ENCODE assay signal across 16 mouse cellular contexts in the genomic region with DNA sequence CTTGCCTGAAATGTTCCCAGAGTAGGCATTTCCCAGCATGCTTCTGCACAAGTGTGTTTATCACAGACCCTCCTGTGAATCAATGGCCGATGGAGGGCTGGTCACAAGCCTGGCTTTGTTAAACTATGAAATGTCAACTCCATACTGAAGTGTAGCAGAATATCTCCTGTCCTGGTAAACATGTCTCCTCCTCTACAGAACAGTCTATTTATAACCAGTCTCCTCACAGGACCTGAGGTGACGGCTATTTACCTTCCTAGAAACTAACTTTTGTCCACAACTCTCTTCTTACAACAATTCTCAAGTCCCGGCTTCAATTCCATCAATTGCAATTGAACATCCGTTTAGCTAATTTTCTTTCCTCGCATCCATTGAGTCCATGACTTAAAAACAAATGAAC. TPM values are rescaled to one million over a fixed set of nuclear protein-coding genes. Genes with fewer than 3 reads are reported as not detected.
"Had no signal": no experiment of that assay in that cellular context is flagged by ENCODE, and none has a peak within 500 bp of the region (broad histone marks: within the 10 kb centered on the region; RNA-seq: fewer than 3 reads in every experiment).

No protein-coding gene starts in this region.

- H3K27me3 ChIP-seq: limb, embryonic 12.5 days; liver, embryonic 15.5 days; neural tube, embryonic 12.5 days had no signal

- H3K4me3 ChIP-seq: limb, embryonic 12.5 days; liver, embryonic 15.5 days; midbrain, embryonic 10.5 days; neural tube, embryonic 12.5 days had no signal

- H3K27ac ChIP-seq: limb, embryonic 12.5 days; liver, embryonic 15.5 days; midbrain, embryonic 10.5 days; neural tube, embryonic 12.5 days had no signal

- H3K4me2 ChIP-seq: limb, embryonic 12.5 days; liver, embryonic 11.5 days; liver, embryonic 15.5 days; neural tube, embryonic 12.5 days had no signal

- H3K9me3 ChIP-seq: limb, embryonic 12.5 days; liver, embryonic 15.5 days; midbrain, embryonic 10.5 days; neural tube, embryonic 12.5 days had no signal

- DNase-seq: lung, postnatal 10 days; lung, postnatal 4 days; midbrain, embryonic 14.5 days; right cerebral cortex, postnatal 4 days; spleen, adult 18-20 months; thymus, adult 18-20 months; thymus, postnatal 14 days had no signal

- H3K36me3 ChIP-seq: limb, embryonic 12.5 days; liver, embryonic 15.5 days; midbrain, embryonic 10.5 days; neural tube, embryonic 12.5 days had no signal

- H3K9ac ChIP-seq: limb, embryonic 12.5 days; liver, embryonic 15.5 days; lung, embryonic 14.5 days; neural tube, embryonic 12.5 days had no signal

- H3K4me1 ChIP-seq: limb, embryonic 12.5 days; liver, embryonic 15.5 days; neural tube, embryonic 12.5 days had no signal

RNA-seq across cellular contexts. Expression of a gene that starts 0.3 kb away (rescaled TPM):
- total RNA-seq: megakaryocyte, adult 5-6 weeks; neutrophil, adult 5-6 weeks had no signal
- polyA plus RNA-seq: large intestine, adult 2 months; midbrain, embryonic 14.5 days had no signal
